Mouse (Mus musculus) MEL (cell line): ENCODE results near the gene Csnk1g2. TPM values are rescaled to one million over a fixed set of nuclear protein-coding genes. Genes with fewer than 3 reads are reported as not detected.

Experiments used
- DNase-seq: peaks from one replicate; pipeline ENCODE4 v3.0.0; 2011; ENCODE audit warnings: low read depth, low spot score
- H3K27ac ChIP-seq: 2 replicates; pipeline ENCODE4 v1.5.1; 2012; ENCODE audit warnings: low read depth, mild to moderate bottlenecking, control low read depth, low read length, moderate library complexity; ENCODE audit not compliant: control insufficient read depth
- H3K27me3 ChIP-seq, 2 experiments: fragments of 150-350 bp in 1 of 2; sonication (generic) in 1 of 2; 2 replicates each; pipeline ENCODE4 v1.6.1; 2012; ENCODE audit warnings: low read length in 2 of 2, mild to moderate bottlenecking in 2 of 2, improper control_type of control experiment in 1 of 2, moderate library complexity in 1 of 2; ENCODE audit not compliant: insufficient read depth in 2 of 2, control insufficient read depth in 1 of 2
- H3K36me3 ChIP-seq, 2 experiments: 2 replicates each; pipeline ENCODE4 v1.6.1; 2012 to 2014; ENCODE audit warnings: low read length in 2 of 2, improper control_type of control experiment in 1 of 2, inconsistent platforms in 1 of 2, mild to moderate bottlenecking in 1 of 2; ENCODE audit not compliant: insufficient read depth in 2 of 2, control insufficient read depth in 1 of 2
- H3K4me1 ChIP-seq, 2 experiments: fragments of 150-350 bp in 1 of 2; sonication (generic) in 1 of 2; 2 replicates each; pipeline ENCODE4 v1.6.1; 2012; ENCODE audit warnings: low read length in 2 of 2, improper control_type of control experiment in 1 of 2, mild to moderate bottlenecking in 1 of 2; ENCODE audit not compliant: insufficient read depth in 2 of 2, control insufficient read depth in 1 of 2
- H3K4me3 ChIP-seq, 2 experiments: fragments of 150-350 bp in 1 of 2; sonication (generic) in 1 of 2; 2 replicates each; pipeline ENCODE4 v1.5.1; 2012; ENCODE audit warnings: low read depth in 2 of 2, low read length in 2 of 2, mild to moderate bottlenecking in 2 of 2, moderate library complexity in 2 of 2, control low read depth in 1 of 2, improper control_type of control experiment in 1 of 2; ENCODE audit not compliant: control insufficient read depth in 1 of 2, insufficient read depth in 1 of 2
- H3K79me2 ChIP-seq: 2 replicates; pipeline ENCODE4 v1.6.1; 2012; ENCODE audit warnings: mild to moderate bottlenecking, low read length, moderate library complexity; ENCODE audit not compliant: control insufficient read depth, poor library complexity, insufficient read depth
- H3K9ac ChIP-seq: 2 replicates; pipeline ENCODE4 v1.6.1; 2012; ENCODE audit warnings: low read depth, mild to moderate bottlenecking, control low read depth, low read length, moderate library complexity; ENCODE audit not compliant: control insufficient read depth, poor library complexity, severe bottlenecking
- H3K9me3 ChIP-seq: fragments of 150-350 bp; sonication (generic); replicated peaks from 2 replicates; pipeline ENCODE4 v1.6.1; 2012; ENCODE audit warnings: mild to moderate bottlenecking, low read length, improper control_type of control experiment, moderate library complexity; ENCODE audit not compliant: insufficient read depth
- CHD1 ChIP-seq: IDR thresholded peaks from 2 replicates; pipeline ENCODE4 v1.6.1; 2012; ENCODE audit warnings: low read depth, mild to moderate bottlenecking, inconsistent platforms, low read length, improper control_type of control experiment
- CHD2 ChIP-seq: IDR thresholded peaks from 2 replicates; pipeline ENCODE4 v1.6.1; 2011; ENCODE audit warnings: low read length, improper control_type of control experiment
- CTCF ChIP-seq, 3 experiments: IDR thresholded peaks in 2 of 3; conservative IDR thresholded peaks in 1 of 3; 2 replicates each; pipeline ENCODE4 v1.5.1; 2011 to 2012; ENCODE audit warnings: low read length in 3 of 3, low read depth in 2 of 3, mild to moderate bottlenecking in 2 of 3, improper control_type of control experiment in 1 of 3, inconsistent platforms in 1 of 3, mixed read lengths in 1 of 3, moderate library complexity in 1 of 3; ENCODE audit not compliant: control insufficient read depth in 1 of 3, insufficient read depth in 1 of 3, poor library complexity in 1 of 3, severe bottlenecking in 1 of 3
- E2F4 ChIP-seq: IDR thresholded peaks from 2 replicates; pipeline ENCODE4 v1.6.1; 2011; ENCODE audit warnings: low read depth, low read length, improper control_type of control experiment, borderline replicate concordance
- EP300 ChIP-seq, 2 experiments: IDR thresholded peaks; 2 replicates each; pipeline ENCODE4 v1.6.1; 2011; ENCODE audit warnings: improper control_type of control experiment in 2 of 2, low read length in 2 of 2, low read depth in 1 of 2, mild to moderate bottlenecking in 1 of 2
- ETS1 ChIP-seq: IDR thresholded peaks from 2 replicates; pipeline ENCODE4 v1.6.1; 2012; ENCODE audit warnings: low read depth, mild to moderate bottlenecking, inconsistent platforms, low read length, improper control_type of control experiment, moderate library complexity
- HCFC1 ChIP-seq: IDR thresholded peaks from 2 replicates; pipeline ENCODE4 v1.6.1; 2012; ENCODE audit warnings: low read depth, mild to moderate bottlenecking, inconsistent platforms, low read length, improper control_type of control experiment, moderate library complexity
- JUND ChIP-seq: IDR thresholded peaks from 2 replicates; pipeline ENCODE4 v1.6.1; 2011; ENCODE audit warnings: low read depth, mild to moderate bottlenecking, improper control_type of control experiment, low read length
- MAFK ChIP-seq: IDR thresholded peaks from 2 replicates; pipeline ENCODE4 v1.6.1; 2011; ENCODE audit warnings: low read depth, mild to moderate bottlenecking, low read length, improper control_type of control experiment, borderline replicate concordance
- MEF2A ChIP-seq: IDR thresholded peaks from 2 replicates; pipeline ENCODE4 v1.6.1; 2014; ENCODE audit warnings: low read depth, mild to moderate bottlenecking, inconsistent platforms, low read length, improper control_type of control experiment; ENCODE audit not compliant: poor library complexity, insufficient replicate concordance, severe bottlenecking; ENCODE audit errors: extremely low read depth
- NRF1 ChIP-seq: IDR thresholded peaks from 2 replicates; pipeline ENCODE4 v1.6.1; 2014; ENCODE audit warnings: low read depth, mild to moderate bottlenecking, inconsistent platforms, low read length, improper control_type of control experiment, moderate library complexity; ENCODE audit not compliant: poor library complexity, insufficient read depth, severe bottlenecking
- POLR2A ChIP-seq, 2 experiments: IDR thresholded peaks; 2 replicates each; pipeline ENCODE4 v1.6.1; 2011 to 2012; ENCODE audit warnings: low read length in 2 of 2, mild to moderate bottlenecking in 2 of 2, control low read depth in 1 of 2, improper control_type of control experiment in 1 of 2, low read depth in 1 of 2, moderate library complexity in 1 of 2; ENCODE audit not compliant: control insufficient read depth in 1 of 2, insufficient read depth in 1 of 2, poor library complexity in 1 of 2
- RAD21 ChIP-seq: IDR thresholded peaks from 2 replicates; pipeline ENCODE4 v1.6.1; 2011; ENCODE audit warnings: mild to moderate bottlenecking, low read depth, low read length, improper control_type of control experiment
- RCOR1 ChIP-seq: IDR thresholded peaks from 2 replicates; pipeline ENCODE4 v1.6.1; 2012; ENCODE audit warnings: low read depth, mild to moderate bottlenecking, inconsistent platforms, low read length, improper control_type of control experiment
- SIN3A ChIP-seq: IDR thresholded peaks from 2 replicates; pipeline ENCODE4 v1.6.1; 2012; ENCODE audit warnings: low read length, improper control_type of control experiment, inconsistent platforms
- TAL1 ChIP-seq: IDR thresholded peaks from 2 replicates; pipeline ENCODE4 v1.6.1; 2012; ENCODE audit warnings: mild to moderate bottlenecking, inconsistent platforms, low read length, moderate library complexity, mixed read lengths
- TCF12 ChIP-seq: IDR thresholded peaks from 2 replicates; pipeline ENCODE4 v1.6.1; 2014; ENCODE audit warnings: low read depth, mild to moderate bottlenecking, inconsistent platforms, low read length, improper control_type of control experiment, moderate library complexity
- ZC3H11A ChIP-seq: IDR thresholded peaks from 2 replicates; pipeline ENCODE4 v1.6.1; 2012; ENCODE audit warnings: low read depth, mild to moderate bottlenecking, inconsistent platforms, low read length, improper control_type of control experiment
- ZKSCAN1 ChIP-seq: IDR thresholded peaks from 2 replicates; pipeline ENCODE4 v1.6.1; 2012; ENCODE audit warnings: low read depth, mild to moderate bottlenecking, inconsistent platforms, low read length, improper control_type of control experiment, moderate library complexity
- ZNF384 ChIP-seq: IDR thresholded peaks from 2 replicates; pipeline ENCODE4 v1.6.1; 2012; ENCODE audit warnings: low read depth, mild to moderate bottlenecking, inconsistent platforms, low read length, improper control_type of control experiment
- polyA plus RNA-seq, 2 experiments: library from polyadenylated mRNA; stranded (reverse) in 1 of 2; unstranded in 1 of 2; fragments of >175 nt in 1 of 2; fragments of >200 nt in 1 of 2; gene quantifications; 2 replicates each; pipeline versions ENCODE4 v1.2.1 to v1.2.4; 2012; ENCODE audit warnings: low replicate concordance in 2 of 2, low read depth in 1 of 2; ENCODE audit not compliant: insufficient read length in 2 of 2, insufficient read depth in 1 of 2, missing spikeins in 1 of 2
- total RNA-seq: library from RNA; depleted of rRNA; stranded (reverse); fragments of 300-350 nt; gene quantifications from 2 replicates; pipeline ENCODE4 v1.2.3, GENCODE M21; 2012

Gene Csnk1g2
- total and polyA plus RNA-seq, 3 experiments, result 132 to 231 TPM; not detected in 1

GRCm38 (mm10) chr10:80573944-80574343 is 48.7 kb upstream of the Csnk1g2 start:
- DNase-seq, result peak; percentile 51
- Histone ChIP-seq H3K27me3 (no peaks in the 10 kb centered on the region), H3K79me2 (peaks cover 83% of the 10 kb centered on the region), H3K36me3 (peaks cover 0 to 41% of the 10 kb centered on the region in 2 experiments; a peak in 2 of 4 replicates), H3K9ac (no peak overlapping the region), H3K9me3 (no peaks in the 10 kb centered on the region), H3K4me1 (peaks cover 12 to 59% of the 10 kb centered on the region in 2 experiments; a peak in 3 of 4 replicates), H3K27ac (no peak overlapping the region), H3K4me3 (no peak overlapping the region)
- TF ChIP-seq NRF1 (no peak), CHD2 (no peak), TCF12 (no peak), RCOR1 (no peak), MAFK (no peak), MEF2A (no peak), RAD21 (no peak), ZKSCAN1 (no peak), CHD1 (no peak), JUND (no peak), ETS1 (no peak), ZC3H11A (no peak), CTCF (IDR thresholded peaks at IDR 0.05 in 2 of 3, conservative IDR thresholded peaks at IDR 0.05 in 1 of 3; ENCODE audit: control insufficient read depth in 1 of 3, insufficient read depth in 1 of 3, low read depth in 2 of 3, low read length in 3 of 3, poor library complexity in 1 of 3, severe bottlenecking in 1 of 3) (no peak), E2F4 (no peak), HCFC1 (no peak), EP300 (IDR thresholded peaks at IDR 0.05; ENCODE audit: low read depth in 1 of 2, low read length in 2 of 2) (no peak)

DNA sequence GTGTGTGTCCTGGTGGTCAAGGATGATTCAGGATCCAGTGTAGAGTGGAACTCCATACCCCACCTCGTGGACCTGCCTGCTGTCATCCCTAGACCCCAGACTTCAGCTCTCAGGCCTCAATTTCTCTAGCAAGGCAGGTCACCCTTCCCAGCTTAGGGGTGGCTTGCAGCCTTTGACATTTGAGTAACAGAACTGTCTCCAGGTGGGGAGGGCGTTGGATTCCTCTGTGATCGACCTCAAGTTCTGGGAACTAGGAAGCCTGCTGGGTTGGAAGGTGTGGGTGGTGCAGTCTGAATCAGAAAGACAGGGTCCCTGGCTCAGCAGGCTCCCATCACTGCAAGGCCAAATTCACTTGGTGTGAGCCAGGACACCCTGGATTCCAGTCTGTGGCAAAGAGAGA is 47.7 kb upstream of the Csnk1g2 start:
- DNase-seq, result no peak
- H3K4me3 ChIP-seq, result peak overlapping the region in 1 of 2 experiments; percentile 88; a peak in 2 of 4 replicates
- peaks cover 18 to 63% of the 10 kb centered on the region in 2 experiments; a peak in 3 of 4 replicates for H3K4me1 ChIP-seq
- peak overlapping the region; percentile 84 for H3K9ac ChIP-seq
- peaks cover 73% of the 10 kb centered on the region for H3K79me2 ChIP-seq
- H3K27me3 ChIP-seq, result no peaks in the 10 kb centered on the region
- H3K36me3 ChIP-seq, result peaks cover 0 to 45% of the 10 kb centered on the region in 2 experiments; a peak in 2 of 4 replicates
- TF ChIP-seq POLR2A (IDR thresholded peaks at IDR 0.05; ENCODE audit: control insufficient read depth in 1 of 2, insufficient read depth in 1 of 2, low read depth in 1 of 2, low read length in 2 of 2, poor library complexity in 1 of 2), result 0 out of 4 replicates have a peak, but pooled peaks of 1 of the 2 experiments have one; percentile 13
- TF ChIP-seq TAL1, result no peak
- no peak for TF ChIP-seq ZNF384
- TF ChIP-seq CHD1, result no peak
- no peak for TF ChIP-seq SIN3A
- TF ChIP-seq, all 39 proteins: peak for 1
- no peaks in the 10 kb centered on the region for H3K9me3 ChIP-seq
- H3K27ac ChIP-seq, result no peak overlapping the region
